8 mouse cellular contexts compared by ENCODE assay signal in genomic region chr9:107961881-107962280, GRCm38 (mm10). TPM values are rescaled to one million over a fixed set of nuclear protein-coding genes. Genes with fewer than 3 reads are reported as not detected.
DNase-seq lines count a peak whose midpoint lies in the region; ATAC-seq lines count a peak whose summit lies in the region.

No protein-coding gene starts in this region.

- peak overlapping the region; percentile 87 for H3K27ac ChIP-seq in midbrain, embryonic 15.5 days

- no peaks in the 10 kb centered on the region for H3K9me3 ChIP-seq in midbrain, embryonic 15.5 days

- peaks cover 28% of the 10 kb centered on the region for H3K4me1 ChIP-seq in midbrain, embryonic 15.5 days

- H3K4me2 ChIP-seq in midbrain, embryonic 15.5 days, result peak overlapping the region; percentile 37

- 0 out of 2 replicates have a peak overlapping the region, but pooled peaks have one; percentile 2 for H3K9ac ChIP-seq in midbrain, embryonic 15.5 days

- H3K36me3 ChIP-seq in midbrain, embryonic 15.5 days (replicated peaks), result no peaks in the 10 kb centered on the region

- 32% methylated on average over 5 of the region's 5 CpGs for WGBS in midbrain, embryonic 15.5 days

- ATAC-seq in midbrain, embryonic 15.5 days (replicated peaks), result peak; percentile 46

- peak; percentile 51 for DNase-seq in adrenal gland, postnatal 14 days
- no peak for DNase-seq in adrenal gland, postnatal 25 days
- DNase-seq in thymus, postnatal 25 days, result peak; percentile 24
- DNase-seq in thymus, postnatal 10 days (ENCODE audit: low spot score in 2 of 2), result no peak
- DNase-seq in layer of hippocampus, adult 9-10 months (ENCODE audit: low spot score), result peak; percentile 58
- DNase-seq in cerebellum, postnatal 4 days (ENCODE audit: low spot score in 2 of 2), result no peak
- no peak for DNase-seq in adrenal gland, postnatal 4 days (ENCODE audit: low spot score in 2 of 2)

- H3K4me3 ChIP-seq in midbrain, embryonic 15.5 days, result peak overlapping the region; percentile 13; the same call in 1 of the 2 replicates

- H3K27me3 ChIP-seq in midbrain, embryonic 15.5 days (replicated peaks), result no peaks in the 10 kb centered on the region

RNA-seq across cellular contexts. Expression of gene Traip, which starts 11.9 kb away (rescaled TPM):
- total RNA-seq in adrenal gland, postnatal 14 days (2021), result 3.7 and 5.7 TPM in 2 replicates
- total RNA-seq in adrenal gland, postnatal 25 days (2021), result 5.1 and 5.3 TPM in 2 replicates
- polyA plus RNA-seq in midbrain, embryonic 15.5 days (2015; fragmentation: Nextera tagmentation; extraction: Ambion mirVana), result 10.1 and 10.2 TPM in 2 replicates
- total RNA-seq in adrenal gland, postnatal 4 days (2021), result 10 to 100 TPM; 14.4 to 16.3 TPM

RNA-seq across cellular contexts. Expression of gene Uba7, which starts 13.4 kb away (rescaled TPM):
- total RNA-seq in adrenal gland, postnatal 14 days (2021), result 15.2 and 20.9 TPM in 2 replicates
- 19.0 and 22.2 TPM in 2 replicates for total RNA-seq in adrenal gland, postnatal 25 days (2021)
- polyA plus RNA-seq in midbrain, embryonic 15.5 days (2015; fragmentation: Nextera tagmentation; extraction: Ambion mirVana), result 5.9 and 6.7 TPM in 2 replicates
- 10 to 100 TPM; 21.8 to 32.0 TPM for total RNA-seq in adrenal gland, postnatal 4 days (2021)

RNA-seq across cellular contexts. Expression of gene Gm20661, which starts 21.0 kb away (rescaled TPM):
- total RNA-seq in adrenal gland, postnatal 14 days (2021), result 0.52 and 0.90 TPM in 2 replicates
- total RNA-seq in adrenal gland, postnatal 25 days (2021), result 0.46 TPM in 1 of 2 replicates, not detected in the other
- polyA plus RNA-seq in midbrain, embryonic 15.5 days (2015; fragmentation: Nextera tagmentation; extraction: Ambion mirVana), result 0.88 and 1.6 TPM in 2 replicates
- 1 to 10 TPM; 1.1 to 1.4 TPM for total RNA-seq in adrenal gland, postnatal 4 days (2021)

RNA-seq across cellular contexts. Expression of gene Inka1, which starts 23.8 kb away (rescaled TPM):
- 12.5 and 15.3 TPM in 2 replicates for total RNA-seq in adrenal gland, postnatal 14 days (2021)
- 5.7 and 6.4 TPM in 2 replicates for total RNA-seq in adrenal gland, postnatal 25 days (2021)
- polyA plus RNA-seq in midbrain, embryonic 15.5 days (2015; fragmentation: Nextera tagmentation; extraction: Ambion mirVana), result 15.1 and 17.1 TPM in 2 replicates
- total RNA-seq in adrenal gland, postnatal 4 days (2021), result 10 to 100 TPM; 16.0 to 16.6 TPM

RNA-seq across cellular contexts. Expression of gene Camkv, which starts 26.4 kb away (rescaled TPM):
- total RNA-seq in adrenal gland, postnatal 14 days (2021), result 1.3 and 2.3 TPM in 2 replicates
- total RNA-seq in adrenal gland, postnatal 25 days (2021), result 2.4 and 3.1 TPM in 2 replicates
- 66.7 and 67.3 TPM in 2 replicates for polyA plus RNA-seq in midbrain, embryonic 15.5 days (2015; fragmentation: Nextera tagmentation; extraction: Ambion mirVana)
- total RNA-seq in adrenal gland, postnatal 4 days (2021), result 1 to 10 TPM; 3.5 to 4.0 TPM

Comparison
In these comparisons a context has a peak if more than half of its experiments do, and no peak if none do; other contexts are left out.
1. DNase-seq: peak in adrenal gland, postnatal 14 days (single experiment), thymus, postnatal 25 days (single experiment) and layer of hippocampus, adult 9-10 months (single experiment); none in adrenal gland, postnatal 25 days (single experiment), thymus, postnatal 10 days (0 of 2), cerebellum, postnatal 4 days (0 of 2) and adrenal gland, postnatal 4 days (0 of 2).